Mouse (Mus musculus) olfactory bulb, adult 2 months (tissue): ENCODE results near the gene Add1. TPM values are rescaled to one million over a fixed set of nuclear protein-coding genes. Genes with fewer than 3 reads are reported as not detected.
A peak's percentile ranks its signal among the peaks of the same experiment; 100 is the strongest.
"Not testable (repeated sequence)": the region's sequence is repeated elsewhere in the genome, so short reads cannot be mapped to it uniquely, and the experiment has no call there.

Experiments used
- H3K27ac ChIP-seq: fragments of 200-500 bp; 2 replicates; pipeline ENCODE4 v1.5.1; 2012; ENCODE audit warnings: low read depth, low read length; ENCODE audit not compliant: insufficient read depth
- H3K4me1 ChIP-seq: fragments of 200-500 bp; 2 replicates; pipeline ENCODE4 v1.6.1; 2012; ENCODE audit warnings: low read length; ENCODE audit not compliant: control insufficient read depth, insufficient read depth
- H3K4me3 ChIP-seq: fragments of 200-500 bp; 2 replicates; pipeline ENCODE4 v1.5.1; 2012; ENCODE audit warnings: mild to moderate bottlenecking, low read depth, low read length, moderate library complexity; ENCODE audit not compliant: insufficient read depth
- CTCF ChIP-seq: fragments of 200-500 bp; IDR thresholded peaks from 2 replicates; pipeline ENCODE4 v1.5.1; 2012; ENCODE audit warnings: low read depth, mild to moderate bottlenecking, low read length, moderate library complexity; ENCODE audit not compliant: insufficient read depth
- POLR2A ChIP-seq: fragments of 200-500 bp; IDR thresholded peaks from 2 replicates; pipeline ENCODE4 v1.6.1; 2012; ENCODE audit warnings: mild to moderate bottlenecking, low read depth, low read length, moderate library complexity; ENCODE audit not compliant: insufficient read depth
- WGBS: fragments of 180-500 bp; shearing (Covaris S2); methylation state at CpG from one replicate; pipeline ENCODE4 v1.1.7; 2018; 5-methylcytosine and 5-hydroxymethylcytosine counted together
- polyA plus RNA-seq: library from polyadenylated mRNA; stranded (reverse); fragments of >200 nt; gene quantifications from 2 replicates; pipeline ENCODE4 v1.2.4, GENCODE M21; 2012; ENCODE audit warnings: low replicate concordance; ENCODE audit not compliant: missing spikeins, insufficient read depth, insufficient read length

Gene Add1
- polyA plus RNA-seq, 1 experiment, result 674 TPM

DNA sequence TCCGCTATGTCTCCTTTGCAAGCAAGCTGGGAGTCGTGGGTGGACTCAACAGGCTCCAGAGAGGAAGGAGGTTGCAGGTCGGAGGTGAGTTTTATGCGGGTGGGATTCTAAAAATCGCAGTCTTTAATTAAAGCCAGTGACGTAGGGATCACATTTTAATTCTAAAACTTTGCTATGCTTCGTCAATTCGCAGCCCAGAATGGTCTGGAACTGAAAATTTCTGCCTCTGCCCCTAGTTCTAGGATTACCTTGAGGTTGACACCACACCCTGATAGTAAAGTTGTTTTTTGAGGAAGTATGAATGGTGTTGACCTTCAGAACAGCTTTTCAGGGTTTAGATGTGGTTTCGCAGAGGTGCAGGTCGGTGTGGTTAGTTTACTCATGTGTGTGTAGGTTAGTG, 1.3 kb downstream of the Add1 start:
- Histone ChIP-seq H3K27ac (no peak overlapping the region), H3K4me1 (peaks cover 5% of the 10 kb centered on the region; the same call in 1 of the 2 replicates), H3K4me3 (peak overlapping the region; percentile 32)
- TF ChIP-seq POLR2A (no peak), CTCF (no peak)
- WGBS, result 17% methylated on average over 10 of the region's 10 CpGs

DNA sequence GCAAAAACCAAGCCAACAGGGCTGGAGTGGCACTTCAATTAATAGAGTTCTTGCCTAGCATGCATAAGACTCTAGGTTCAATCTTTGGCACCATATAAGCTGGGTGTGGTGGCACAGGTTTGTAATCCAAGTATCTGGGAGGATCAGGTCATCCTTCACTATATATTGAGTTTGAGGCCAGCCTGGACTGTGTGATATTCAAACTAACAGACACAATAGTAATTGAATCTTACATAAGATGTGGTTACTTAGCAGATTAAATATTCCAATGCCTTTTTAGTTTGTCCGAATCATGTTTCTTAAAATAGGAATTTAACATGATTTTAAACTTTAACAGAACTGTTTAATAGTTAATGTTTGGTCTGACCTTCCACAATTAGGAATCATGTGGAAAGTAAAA, 2.8 kb downstream of the Add1 start:
- no peak for TF ChIP-seq CTCF
- TF ChIP-seq POLR2A, result no peak
- 76% methylated on average over 1 of the region's 1 CpGs for WGBS
- H3K4me3 ChIP-seq, result no peak overlapping the region
- H3K4me1 ChIP-seq, result peaks cover 5% of the 10 kb centered on the region; the same call in 1 of the 2 replicates
- H3K27ac ChIP-seq, result no peak overlapping the region

DNA sequence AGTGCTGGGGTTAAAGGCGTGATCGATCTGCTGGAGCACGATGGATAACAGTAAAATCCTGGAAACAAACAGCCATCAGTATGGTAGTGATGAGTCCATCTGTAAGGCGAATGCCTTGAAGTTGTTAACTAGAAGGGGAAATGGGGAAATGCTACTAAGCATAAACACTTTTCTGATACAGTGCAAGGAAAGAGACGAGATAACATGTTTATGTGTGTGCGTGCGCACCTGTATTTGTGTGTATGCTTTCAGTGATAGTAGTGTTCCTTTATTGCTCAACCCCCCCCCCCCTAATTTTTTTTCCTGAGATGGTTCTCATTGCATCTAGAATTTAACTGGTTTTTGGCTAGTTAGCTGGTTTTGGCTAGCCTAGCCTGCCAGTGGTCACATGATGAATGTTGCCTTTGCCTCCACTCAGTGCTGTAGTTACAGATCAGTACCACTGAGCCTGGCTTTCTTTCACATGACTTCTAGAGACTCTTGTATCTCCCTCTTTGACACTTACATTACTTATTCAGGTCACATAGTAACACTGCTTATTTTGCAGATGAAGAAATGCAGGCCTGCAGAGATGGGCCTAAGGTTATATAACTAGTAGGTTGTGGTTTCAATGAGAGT, 4.7 kb downstream of the Add1 start:
- 96% methylated on average over 7 of the region's 7 CpGs for WGBS
- Histone ChIP-seq H3K4me3 (no peak overlapping the region), H3K4me1 (peaks cover 13% of the 10 kb centered on the region), H3K27ac (no peak overlapping the region)
- TF ChIP-seq POLR2A (no peak), CTCF (no peak)

DNA sequence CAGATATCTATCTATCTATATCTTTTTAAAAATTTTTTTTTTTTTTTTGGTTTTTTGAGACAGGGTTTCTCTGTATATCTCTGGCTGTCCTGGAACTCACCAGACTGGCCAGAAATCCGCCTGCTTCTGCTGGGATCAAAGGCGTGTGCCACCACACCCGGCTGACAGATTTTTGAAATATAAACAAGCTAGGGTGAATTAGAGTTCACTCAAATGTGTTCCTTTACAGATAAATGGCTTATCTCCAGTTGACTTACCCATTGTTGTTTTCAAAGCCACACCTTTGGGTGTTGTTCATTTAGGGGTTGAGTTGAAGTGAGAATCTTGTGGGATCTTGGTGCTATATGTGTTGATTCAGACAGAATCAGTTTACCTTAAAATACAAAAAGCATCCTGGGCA, 5.9 kb downstream of the Add1 start:
- Histone ChIP-seq H3K4me1 (peaks cover 15% of the 10 kb centered on the region), H3K27ac (no peak overlapping the region), H3K4me3 (no peak overlapping the region)
- WGBS, result 90% methylated on average over 3 of the region's 3 CpGs
- TF ChIP-seq POLR2A, result no peak

DNA sequence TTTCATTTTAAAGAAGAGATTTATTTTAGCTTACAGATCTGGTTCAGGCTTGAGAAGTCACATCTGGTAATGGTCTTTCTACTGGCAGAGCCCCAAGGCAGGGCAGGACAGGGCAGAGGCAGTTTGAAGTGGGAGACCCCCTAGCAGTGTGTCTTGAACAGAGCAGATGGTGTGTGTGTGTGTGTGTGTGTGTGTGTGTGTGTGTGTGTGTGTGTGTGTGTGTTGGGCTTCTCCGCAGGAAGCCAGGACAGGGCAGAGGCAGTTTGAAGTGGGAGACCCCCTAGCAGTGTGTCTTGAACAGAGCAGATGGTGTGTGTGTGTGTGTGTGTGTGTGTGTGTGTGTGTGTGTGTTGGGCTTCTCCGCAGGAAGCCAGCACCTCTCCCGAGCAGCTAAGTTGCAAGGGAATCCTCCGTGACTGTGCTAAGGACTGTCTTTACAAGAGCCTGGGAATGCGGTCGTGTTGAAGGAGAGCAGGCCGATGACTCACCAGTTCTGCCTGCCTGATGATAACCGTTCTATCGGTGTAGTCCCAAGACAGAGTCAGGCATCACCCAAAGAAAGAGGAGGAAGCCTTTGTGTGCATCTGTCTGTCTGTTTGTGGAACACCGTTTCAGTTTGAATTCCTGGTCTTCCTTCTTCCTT, 8.3 kb downstream of the Add1 start:
- 9% methylated on average over 10 of the region's 10 CpGs for WGBS
- not testable (repeated sequence) for H3K4me3 ChIP-seq
- H3K4me1 ChIP-seq, result peaks cover 12% of the 10 kb centered on the region
- H3K27ac ChIP-seq, result peak overlapping the region; percentile 49

DNA sequence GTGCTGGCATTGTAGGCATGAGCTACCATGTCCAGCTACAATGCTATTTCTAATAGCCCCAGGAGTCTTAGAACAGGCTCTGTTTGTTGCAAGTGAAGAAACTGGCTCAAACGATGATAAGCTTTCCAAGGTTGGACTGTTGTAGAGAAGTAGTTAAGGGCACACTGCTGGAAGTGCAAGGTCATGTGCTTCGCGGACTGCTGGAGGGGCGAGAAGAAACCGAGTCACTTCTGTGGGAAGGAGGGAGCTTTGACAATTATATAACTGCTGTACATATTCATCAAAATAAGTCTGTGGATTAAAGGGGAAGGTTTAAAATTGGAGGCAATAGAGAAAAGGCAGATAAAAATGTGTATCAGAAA, 8.8 kb downstream of the Add1 start:
- TF ChIP-seq CTCF (no peak), POLR2A (no peak)
- Histone ChIP-seq H3K27ac (peak overlapping the region; percentile 49), H3K4me3 (no peak overlapping the region), H3K4me1 (peaks cover 9% of the 10 kb centered on the region)
- WGBS, result 41% methylated on average over 5 of the region's 5 CpGs

DNA sequence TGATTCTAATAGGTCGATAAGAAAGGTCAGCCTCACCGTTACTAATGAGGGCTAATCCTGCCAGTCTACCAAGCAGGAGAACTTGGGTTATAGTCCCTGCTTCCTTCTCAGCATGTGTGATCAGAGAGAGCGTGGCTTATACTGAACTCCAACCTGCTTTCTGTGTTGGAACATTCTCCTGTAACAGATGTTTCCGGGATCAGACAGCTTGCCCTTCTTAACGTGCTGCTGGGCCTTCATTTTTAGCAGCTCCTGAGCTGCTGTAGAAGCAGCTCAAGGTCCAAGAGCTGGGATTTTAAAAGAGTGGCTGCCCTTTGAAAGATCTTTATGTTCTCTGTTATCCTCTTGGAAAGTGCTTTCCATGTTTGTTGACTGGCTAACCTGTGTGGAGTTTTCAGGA, 11.8 kb downstream of the Add1 start:
- WGBS, result 75% methylated on average over 5 of the region's 5 CpGs
- no peak overlapping the region for H3K27ac ChIP-seq
- peaks cover 13% of the 10 kb centered on the region for H3K4me1 ChIP-seq
- H3K4me3 ChIP-seq, result no peak overlapping the region
- no peak for TF ChIP-seq CTCF
- TF ChIP-seq POLR2A, result no peak

DNA sequence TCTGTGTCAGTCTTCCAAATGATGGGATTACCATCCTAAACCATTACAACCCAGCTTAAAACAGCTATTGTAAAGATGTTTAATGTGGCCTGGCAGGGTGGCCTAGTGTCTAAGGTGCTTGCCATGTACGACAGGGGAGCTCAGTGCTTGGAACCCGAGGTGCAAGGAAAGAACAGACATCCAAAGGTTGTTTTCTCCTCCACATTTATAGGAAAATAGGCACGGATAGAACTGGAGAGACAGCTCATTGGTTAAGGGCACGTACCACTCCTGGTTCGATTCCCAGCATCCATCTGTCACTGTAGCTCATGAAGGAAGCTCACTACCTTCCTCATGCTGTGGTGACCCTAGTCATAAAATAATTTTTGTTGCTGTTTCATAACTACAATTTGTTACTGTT, 14.4 kb downstream of the Add1 start:
- Histone ChIP-seq H3K4me3 (no peak overlapping the region), H3K27ac (no peak overlapping the region), H3K4me1 (peaks cover 15% of the 10 kb centered on the region)
- no peak for TF ChIP-seq CTCF
- no peak for TF ChIP-seq POLR2A
- WGBS, result 79% methylated on average over 5 of the region's 5 CpGs

DNA sequence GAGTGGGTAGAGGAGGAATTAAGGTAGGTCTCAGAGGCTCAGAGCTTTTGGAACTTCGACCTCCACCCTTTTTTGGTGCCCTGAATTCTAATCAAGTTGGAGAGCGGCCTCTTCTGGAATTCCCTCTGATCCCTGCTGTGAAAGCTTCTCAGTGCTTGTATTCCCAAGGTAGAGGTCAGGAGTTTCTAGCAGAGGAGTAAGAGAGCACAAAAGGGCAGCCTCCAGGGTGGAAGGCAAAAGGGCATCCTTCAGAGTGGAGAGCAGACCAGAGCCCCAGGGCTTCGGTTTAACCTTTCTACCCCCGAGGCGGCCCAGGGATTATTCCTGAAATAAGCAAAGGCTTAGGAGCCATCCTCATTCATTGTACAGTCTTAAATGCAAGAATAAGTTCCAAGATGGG, 16.6 kb downstream of the Add1 start:
- 36% methylated on average over 5 of the region's 5 CpGs for WGBS
- Histone ChIP-seq H3K27ac (0 out of 2 replicates have a peak overlapping the region, but pooled peaks have one; percentile 44), H3K4me1 (peaks cover 13% of the 10 kb centered on the region), H3K4me3 (no peak overlapping the region)
- TF ChIP-seq POLR2A, result no peak
- no peak for TF ChIP-seq CTCF
